In genomic region chr11:72136231-72136982, GRCm38 (mm10) we compare ENCODE assay signal across 8 mouse cellular contexts. TPM values are rescaled to one million over a fixed set of nuclear protein-coding genes. Genes with fewer than 3 reads are reported as not detected.
A peak's percentile ranks its signal among the peaks of the same experiment; 100 is the strongest.
DNase-seq lines count a peak whose midpoint lies in the region; ATAC-seq and TF ChIP-seq lines count a peak whose summit lies in the region.

No protein-coding gene starts in this region.

- ATAC-seq in heart, embryonic 13.5 days (ENCODE audit: extremely low read depth, insufficient number of reproducible peaks, low FRiP score, low TSS enrichment) = no peak
- no peak for ATAC-seq in embryonic facial prominence, embryonic 13.5 days (ENCODE audit: insufficient number of reproducible peaks, insufficient read depth, low FRiP score, low TSS enrichment, low read depth)
- no peak for ATAC-seq in intestine, postnatal 0 days
- no peak for ATAC-seq in midbrain, embryonic 14.5 days (ENCODE audit: low FRiP score, low TSS enrichment)

- H3K9me3 ChIP-seq in heart, embryonic 13.5 days = no peaks in the 10 kb centered on the region
- H3K9me3 ChIP-seq in embryonic facial prominence, embryonic 13.5 days = no peaks in the 10 kb centered on the region
- no peaks in the 10 kb centered on the region for H3K9me3 ChIP-seq in intestine, postnatal 0 days (ENCODE audit: control insufficient read depth)
- no peaks in the 10 kb centered on the region for H3K9me3 ChIP-seq in midbrain, embryonic 14.5 days (ENCODE audit: control insufficient read depth, low read length)

- H3K4me3 ChIP-seq in heart, embryonic 13.5 days = peak overlapping the region; percentile 71
- H3K4me3 ChIP-seq in embryonic facial prominence, embryonic 13.5 days = peak overlapping the region; percentile 63
- peak overlapping the region; percentile 65 for H3K4me3 ChIP-seq in intestine, postnatal 0 days (ENCODE audit: low read depth, low read length)
- peak overlapping the region; percentile 66 for H3K4me3 ChIP-seq in midbrain, embryonic 14.5 days (replicated peaks; ENCODE audit: low read depth, low read length)
- no peak overlapping the region for H3K4me3 ChIP-seq in thymus, adult 2 months (ENCODE audit: control insufficient read depth, insufficient read depth, low read length)

- peak overlapping the region; percentile 84 for H3K9ac ChIP-seq in heart, embryonic 13.5 days
- H3K9ac ChIP-seq in embryonic facial prominence, embryonic 13.5 days = peak overlapping the region; percentile 74; the same call in 1 of the 2 replicates
- no peak overlapping the region for H3K9ac ChIP-seq in intestine, postnatal 0 days (ENCODE audit: low read depth, low read length)
- H3K9ac ChIP-seq in midbrain, embryonic 14.5 days (replicated peaks; ENCODE audit: low read length) = peak overlapping the region; percentile 80

- H3K4me2 ChIP-seq in heart, embryonic 13.5 days = peak overlapping the region; percentile 98
- H3K4me2 ChIP-seq in embryonic facial prominence, embryonic 13.5 days = peak overlapping the region; percentile 99
- H3K4me2 ChIP-seq in intestine, postnatal 0 days (replicated peaks; ENCODE audit: low read depth) = peak overlapping the region; percentile 97
- H3K4me2 ChIP-seq in midbrain, embryonic 14.5 days (ENCODE audit: low read length) = peak overlapping the region; percentile 94

- no peak for DNase-seq in heart, postnatal 36 days
- no peak for DNase-seq in midbrain, embryonic 14.5 days
- DNase-seq in thymus, postnatal 10 days (ENCODE audit: low spot score in 2 of 2) = no peak
- DNase-seq in urinary bladder, postnatal 36 days (ENCODE audit: low spot score in 2 of 2) = no peak
- DNase-seq in thymus, adult 2 months = no peak

- no peak for TF ChIP-seq POLR2A in thymus, adult 2 months (IDR thresholded peaks at IDR 0.05; ENCODE audit: control insufficient read depth, extremely low read depth, insufficient read depth, low read length, poor library complexity)

- 39% methylated on average over 11 of the region's 11 CpGs for WGBS in heart, embryonic 13.5 days
- WGBS in embryonic facial prominence, embryonic 13.5 days = 22% methylated on average over 11 of the region's 11 CpGs
- 48% methylated on average over 11 of the region's 11 CpGs for WGBS in intestine, postnatal 0 days
- WGBS in midbrain, embryonic 14.5 days = 26% methylated on average over 11 of the region's 11 CpGs
- WGBS in thymus, adult 2 months = 49% methylated on average over 11 of the region's 11 CpGs

- intact Hi-C loops in heart, postnatal 36 days (cut with DNase I) = no loop called here

- peaks cover 26% of the 10 kb centered on the region for H3K4me1 ChIP-seq in heart, embryonic 13.5 days
- peaks cover 31% of the 10 kb centered on the region for H3K4me1 ChIP-seq in embryonic facial prominence, embryonic 13.5 days
- no peaks in the 10 kb centered on the region for H3K4me1 ChIP-seq in intestine, postnatal 0 days (replicated peaks; ENCODE audit: control insufficient read depth, insufficient read depth, low read length)
- H3K4me1 ChIP-seq in midbrain, embryonic 14.5 days (ENCODE audit: control insufficient read depth, insufficient read depth, low read length) = 0 out of 2 replicates have a peak, but pooled peaks cover 9% of the 10 kb centered on the region
- H3K4me1 ChIP-seq in thymus, adult 2 months (replicated peaks; ENCODE audit: control insufficient read depth, insufficient read depth, low read length) = no peaks in the 10 kb centered on the region

- H3K36me3 ChIP-seq in heart, embryonic 13.5 days = no peaks in the 10 kb centered on the region
- H3K36me3 ChIP-seq in embryonic facial prominence, embryonic 13.5 days = no peaks in the 10 kb centered on the region
- H3K36me3 ChIP-seq in intestine, postnatal 0 days (ENCODE audit: control insufficient read depth, insufficient read depth) = no peaks in the 10 kb centered on the region
- no peaks in the 10 kb centered on the region for H3K36me3 ChIP-seq in midbrain, embryonic 14.5 days (ENCODE audit: control insufficient read depth, insufficient read depth, low read length)
- no peaks in the 10 kb centered on the region for H3K36me3 ChIP-seq in thymus, adult 2 months (ENCODE audit: control insufficient read depth, insufficient read depth, low read length)

- peaks cover 72% of the 10 kb centered on the region for H3K27me3 ChIP-seq in heart, embryonic 13.5 days (replicated peaks)
- peaks cover 78% of the 10 kb centered on the region for H3K27me3 ChIP-seq in embryonic facial prominence, embryonic 13.5 days
- peaks cover 27% of the 10 kb centered on the region for H3K27me3 ChIP-seq in intestine, postnatal 0 days (replicated peaks; ENCODE audit: control insufficient read depth, insufficient read depth, low read length)
- H3K27me3 ChIP-seq in midbrain, embryonic 14.5 days (ENCODE audit: control insufficient read depth, insufficient read depth, low read length) = peaks cover 28% of the 10 kb centered on the region
- peaks cover 4% of the 10 kb centered on the region; the same call in 1 of the 2 replicates for H3K27me3 ChIP-seq in thymus, adult 2 months (ENCODE audit: control insufficient read depth, insufficient read depth, low read length)

- TF ChIP-seq CTCF in intestine, postnatal 0 days (IDR thresholded peaks at IDR 0.05; ENCODE audit: low read depth) = no peak
- no peak for TF ChIP-seq CTCF in thymus, adult 2 months (IDR thresholded peaks at IDR 0.05; ENCODE audit: borderline replicate concordance, control insufficient read depth, extremely low read depth, insufficient read depth, low read length, poor library complexity)

- H3K27ac ChIP-seq in heart, embryonic 13.5 days (replicated peaks) = no peak overlapping the region
- H3K27ac ChIP-seq in embryonic facial prominence, embryonic 13.5 days = no peak overlapping the region
- H3K27ac ChIP-seq in intestine, postnatal 0 days (ENCODE audit: low read depth, low read length) = no peak overlapping the region
- H3K27ac ChIP-seq in midbrain, embryonic 14.5 days (replicated peaks; ENCODE audit: low read depth, low read length) = peak overlapping the region; percentile 32; the same call in 1 of the 2 replicates
- H3K27ac ChIP-seq in thymus, adult 2 months (ENCODE audit: control insufficient read depth, insufficient read depth, low read length) = no peak overlapping the region

RNA-seq across cellular contexts. Expression of gene Pitpnm3, which starts 0.8 kb away (rescaled TPM):
- 0.10 and 0.12 TPM in 2 replicates for polyA plus RNA-seq in heart, embryonic 13.5 days (2015; fragmentation: Nextera tagmentation; extraction: Ambion mirVana)
- 1 to 10 TPM; 1.5 to 1.8 TPM for total RNA-seq in heart, postnatal 36 days (2021)
- polyA plus RNA-seq in embryonic facial prominence, embryonic 13.5 days (2015; fragmentation: Nextera tagmentation; extraction: Ambion mirVana) = 0.62 and 1.2 TPM in 2 replicates
- 0.68 and 0.86 TPM in 2 replicates for polyA plus RNA-seq in intestine, postnatal 0 days (2015; fragmentation: Nextera tagmentation; extraction: Ambion mirVana)
- 4.0 and 5.0 TPM in 2 replicates for polyA plus RNA-seq in midbrain, embryonic 14.5 days (2014; fragmentation: Nextera tagmentation; extraction: Ambion mirVana)
- polyA plus RNA-seq in thymus, adult 2 months (2012; rRNA removed) = 0.92 and 1.1 TPM in 2 replicates
